ENCODE assay signal across 9 mouse cellular contexts in the genomic region with DNA sequence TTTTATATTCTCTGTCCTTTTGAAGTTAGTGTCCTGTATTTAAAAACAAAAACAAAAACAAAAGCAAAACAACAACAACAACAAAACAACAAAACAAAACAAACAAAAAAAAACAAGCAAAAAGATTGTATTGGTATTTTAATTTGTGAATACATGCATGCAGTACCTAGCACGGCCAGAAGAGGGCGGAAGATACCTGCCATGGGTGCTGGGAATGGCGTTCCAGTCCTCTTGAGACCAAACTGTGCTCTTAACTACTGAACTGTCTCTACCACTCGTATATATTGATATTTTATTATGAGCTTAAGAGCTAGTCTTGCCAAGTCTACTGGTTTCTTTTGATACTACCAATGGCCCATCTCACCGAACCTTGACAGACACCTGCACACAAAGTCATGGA. TPM values are rescaled to one million over a fixed set of nuclear protein-coding genes. Genes with fewer than 3 reads are reported as not detected.
DNase-seq lines count a peak whose midpoint lies in the region; ATAC-seq lines count a peak whose summit lies in the region.
"Had no signal": no experiment of that assay in that cellular context is flagged by ENCODE, and none has a peak within 500 bp of the region (broad histone marks: within the 10 kb centered on the region; RNA-seq: fewer than 3 reads in every experiment).

No protein-coding gene starts in this region.

- 29% methylated on average over 5 of the region's 5 CpGs for WGBS in forebrain, embryonic 10.5 days
- WGBS in forebrain, embryonic 12.5 days = 26% methylated on average over 5 of the region's 5 CpGs

- ATAC-seq in forebrain, embryonic 12.5 days (ENCODE audit: low FRiP score) = no peak
- ATAC-seq in activated CD4-positive, CD25-positive, alpha-beta regulatory T cell, adult 4 months = peak; percentile 36

- H3K9ac ChIP-seq in forebrain, embryonic 12.5 days = no peak overlapping the region
- H3K9ac ChIP-seq: midbrain, embryonic 12.5 days had no signal

- H3K27ac ChIP-seq in forebrain, embryonic 10.5 days = no peak overlapping the region
- no peak overlapping the region for H3K27ac ChIP-seq in forebrain, embryonic 12.5 days
- H3K27ac ChIP-seq: midbrain, embryonic 12.5 days had no signal

- no peak overlapping the region for H3K4me2 ChIP-seq in forebrain, embryonic 12.5 days
- H3K4me2 ChIP-seq: midbrain, embryonic 12.5 days had no signal

- no peak overlapping the region for H3K4me3 ChIP-seq in forebrain, embryonic 10.5 days
- no peak overlapping the region for H3K4me3 ChIP-seq in forebrain, embryonic 12.5 days (replicated peaks)
- H3K4me3 ChIP-seq: midbrain, embryonic 12.5 days had no signal

- H3K4me1 ChIP-seq in forebrain, embryonic 10.5 days = 0 out of 2 replicates have a peak, but pooled peaks cover 3% of the 10 kb centered on the region
- no peaks in the 10 kb centered on the region for H3K4me1 ChIP-seq in forebrain, embryonic 12.5 days
- H3K4me1 ChIP-seq: midbrain, embryonic 12.5 days had no signal

- H3K9me3 ChIP-seq in forebrain, embryonic 10.5 days = no peaks in the 10 kb centered on the region
- no peaks in the 10 kb centered on the region for H3K9me3 ChIP-seq in forebrain, embryonic 12.5 days
- H3K9me3 ChIP-seq: midbrain, embryonic 12.5 days had no signal

- H3K36me3 ChIP-seq in forebrain, embryonic 10.5 days (replicated peaks) = no peaks in the 10 kb centered on the region
- no peaks in the 10 kb centered on the region for H3K36me3 ChIP-seq in forebrain, embryonic 12.5 days (replicated peaks)
- H3K36me3 ChIP-seq: midbrain, embryonic 12.5 days had no signal

- no peaks in the 10 kb centered on the region for H3K27me3 ChIP-seq in forebrain, embryonic 10.5 days (ENCODE audit: poor library complexity, severe bottlenecking)
- H3K27me3 ChIP-seq in forebrain, embryonic 12.5 days = no peaks in the 10 kb centered on the region
- H3K27me3 ChIP-seq: midbrain, embryonic 12.5 days had no signal

- DNase-seq in forebrain, embryonic 10.5 days (ENCODE audit: extremely low spot score, low spot score) = peak; percentile 52
- DNase-seq in lung, postnatal 36 days = peak; percentile 59
- no peak for DNase-seq in lung, adult 18-20 months
- DNase-seq in kidney, postnatal 4 days = peak; percentile 60 to 65
- DNase-seq in layer of hippocampus, adult 9-11 months = no peak
- no peak for DNase-seq in ovary, postnatal 10 days (ENCODE audit: low spot score)

RNA-seq across cellular contexts. Expression of a gene that starts 18.6 kb away (rescaled TPM):
- 4.1 and 4.9 TPM in 2 replicates for polyA plus RNA-seq in forebrain, embryonic 10.5 days (2016; fragmentation: Nextera tagmentation; extraction: Ambion mirVana)
- 7.1 and 7.4 TPM in 2 replicates for polyA plus RNA-seq in forebrain, embryonic 12.5 days (2016; fragmentation: Nextera tagmentation; extraction: Ambion mirVana)
- 1 to 10 TPM; 4.4 to 4.5 TPM for polyA plus RNA-seq in activated CD4-positive, CD25-positive, alpha-beta regulatory T cell, adult 4 months (2017; shearing (Covaris generic))

RNA-seq across cellular contexts. Expression of a gene that starts 19.5 kb away (rescaled TPM):
- polyA plus RNA-seq in forebrain, embryonic 10.5 days (2016; fragmentation: Nextera tagmentation; extraction: Ambion mirVana) = 171 and 175 TPM in 2 replicates
- polyA plus RNA-seq in forebrain, embryonic 12.5 days (2016; fragmentation: Nextera tagmentation; extraction: Ambion mirVana) = 107 and 110 TPM in 2 replicates
- polyA plus RNA-seq in activated CD4-positive, CD25-positive, alpha-beta regulatory T cell, adult 4 months (2017; shearing (Covaris generic)) = 10 to 100 TPM; 35.8 to 36.9 TPM

RNA-seq across cellular contexts. Expression of a gene that starts 58.2 kb away (rescaled TPM):
- 28.5 and 29.2 TPM in 2 replicates for polyA plus RNA-seq in forebrain, embryonic 10.5 days (2016; fragmentation: Nextera tagmentation; extraction: Ambion mirVana)
- polyA plus RNA-seq in forebrain, embryonic 12.5 days (2016; fragmentation: Nextera tagmentation; extraction: Ambion mirVana) = 21.8 and 22.9 TPM in 2 replicates
- polyA plus RNA-seq in activated CD4-positive, CD25-positive, alpha-beta regulatory T cell, adult 4 months (2017; shearing (Covaris generic)) = under 1 TPM; 0.29 to 0.61 TPM

Comparison
In these comparisons a context has a peak if more than half of its experiments do, and no peak if none do; other contexts are left out.
1. DNase-seq: peak in forebrain, embryonic 10.5 days (single experiment), lung, postnatal 36 days (single experiment) and kidney, postnatal 4 days (2 of 2); none in lung, adult 18-20 months (0 of 2), layer of hippocampus, adult 9-11 months (single experiment) and ovary, postnatal 10 days (single experiment).
2. RNA of a gene that starts 58.2 kb away (polyA plus RNA-seq): 28.5 to 29.2 TPM in forebrain, embryonic 10.5 days and 21.8 to 22.9 TPM in forebrain, embryonic 12.5 days; 0.29 to 0.61 TPM in activated CD4-positive, CD25-positive, alpha-beta regulatory T cell, adult 4 months; every median in the first group is over 10 times any median in the second.